Mouse (Mus musculus): ENCODE measurements around the gene Stk39. TPM values are rescaled to one million over a fixed set of nuclear protein-coding genes. Genes with fewer than 3 reads are reported as not detected.

Gene Stk39
- polyA plus RNA-seq, 2 experiments = 0.93 to 1.7 TPM

- H3K9ac ChIP-seq (replicated peaks) = no peak overlapping the region
- ATAC-seq (ENCODE audit: insufficient read depth) (no peak), DNase-seq (ENCODE audit: low read depth in 3 of 3, low spot score in 3 of 3) (no peak)
- no peaks in the 10 kb centered on the region for H3K9me3 ChIP-seq (ENCODE audit: control insufficient read depth, low read length)
- H3K27ac ChIP-seq = no peak overlapping the region
- 57% methylated on average over 5 of the region's 5 CpGs for WGBS (ENCODE audit: insufficient replicate concordance)
- no peak for TF ChIP-seq EP300 (IDR thresholded peaks at IDR 0.05; ENCODE audit: low read depth)
- TF ChIP-seq CTCF (IDR thresholded peaks at IDR 0.05; ENCODE audit: low read depth) = no peak
- peaks cover 2 to 21% of the 10 kb centered on the region in 2 experiments for H3K4me1 ChIP-seq (replicated peaks; ENCODE audit: control insufficient read depth in 2 of 2, insufficient read depth in 2 of 2, low read length in 1 of 2)
- no peaks in the 10 kb centered on the region for H3K36me3 ChIP-seq (replicated peaks; ENCODE audit: control insufficient read depth, insufficient read depth, low read depth)
- H3K4me2 ChIP-seq (ENCODE audit: low read depth) = no peak overlapping the region
- no peak overlapping the region for H3K4me3 ChIP-seq (ENCODE audit: insufficient read depth in 1 of 2, low read depth in 2 of 2, low read length in 2 of 2)
- H3K27me3 ChIP-seq (ENCODE audit: control insufficient read depth, insufficient read depth, low read length) = no peaks in the 10 kb centered on the region
Measured at GRCm38 (mm10) chr2:68426977-68427577, 45.0 kb downstream of the Stk39 start.

DNA sequence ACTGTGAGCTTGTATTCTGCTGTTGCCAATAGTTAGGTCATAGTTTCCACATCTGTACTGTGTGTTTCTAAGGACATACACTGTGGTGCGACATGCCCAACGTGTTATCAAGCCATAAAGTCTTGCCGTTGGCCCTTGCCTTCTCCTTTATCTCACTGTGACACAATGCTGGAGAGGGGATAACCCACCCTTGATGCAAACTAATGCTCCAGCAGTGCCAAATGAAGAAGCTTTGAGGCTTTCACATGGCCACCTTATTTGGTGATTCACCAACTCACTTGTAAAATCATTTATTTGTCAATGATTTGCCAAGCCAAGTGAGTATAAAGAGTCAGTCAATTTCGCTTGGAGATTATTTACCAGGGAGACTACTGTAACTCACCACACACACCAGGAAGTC lies 46.0 kb downstream of the Stk39 start:
- no peak for TF ChIP-seq CTCF (IDR thresholded peaks at IDR 0.05; ENCODE audit: low read depth)
- TF ChIP-seq EP300 (IDR thresholded peaks at IDR 0.05; ENCODE audit: low read depth) = peak; percentile 87
- Histone ChIP-seq H3K9me3 (ENCODE audit: control insufficient read depth, low read length) (no peaks in the 10 kb centered on the region), H3K4me1 (replicated peaks; ENCODE audit: control insufficient read depth in 2 of 2, insufficient read depth in 2 of 2, low read length in 1 of 2) (peaks cover 2 to 25% of the 10 kb centered on the region in 2 experiments), H3K4me2 (ENCODE audit: low read depth) (peak overlapping the region; percentile 33), H3K36me3 (replicated peaks; ENCODE audit: control insufficient read depth, insufficient read depth, low read depth) (no peaks in the 10 kb centered on the region), H3K4me3 (ENCODE audit: insufficient read depth in 1 of 2, low read depth in 2 of 2, low read length in 2 of 2) (no peak overlapping the region), H3K27ac (peak overlapping the region; percentile 43; the same call in 1 of the 2 replicates), H3K9ac (replicated peaks) (no peak overlapping the region), H3K27me3 (ENCODE audit: control insufficient read depth, insufficient read depth, low read length) (no peaks in the 10 kb centered on the region)
- ATAC-seq (ENCODE audit: insufficient read depth) = peak; percentile 99
- WGBS (ENCODE audit: insufficient replicate concordance) = 40% methylated on average over 4 of the region's 4 CpGs
- peak; percentile 60 to 70 (median 66) for DNase-seq (ENCODE audit: low read depth in 3 of 3, low spot score in 3 of 3)

- no peak for TF ChIP-seq EP300 (IDR thresholded peaks at IDR 0.05; ENCODE audit: low read depth)
- TF ChIP-seq CTCF (IDR thresholded peaks at IDR 0.05; ENCODE audit: low read depth) = no peak
- ATAC-seq (ENCODE audit: insufficient read depth) (no peak), DNase-seq (ENCODE audit: low read depth in 3 of 3, low spot score in 3 of 3) (no peak)
- Histone ChIP-seq H3K9me3 (ENCODE audit: control insufficient read depth, low read length) (no peaks in the 10 kb centered on the region), H3K4me1 (replicated peaks; ENCODE audit: control insufficient read depth in 2 of 2, insufficient read depth in 2 of 2, low read length in 1 of 2) (peaks cover 0 to 16% of the 10 kb centered on the region in 2 experiments), H3K27me3 (ENCODE audit: control insufficient read depth, insufficient read depth, low read length) (no peaks in the 10 kb centered on the region), H3K36me3 (replicated peaks; ENCODE audit: control insufficient read depth, insufficient read depth, low read depth) (no peaks in the 10 kb centered on the region), H3K27ac (no peak overlapping the region), H3K4me2 (ENCODE audit: low read depth) (no peak overlapping the region), H3K4me3 (ENCODE audit: insufficient read depth in 1 of 2, low read depth in 2 of 2, low read length in 2 of 2) (no peak overlapping the region), H3K9ac (replicated peaks) (no peak overlapping the region)
- WGBS (ENCODE audit: insufficient replicate concordance) = 22% methylated on average over 6 of the region's 6 CpGs
Measured at GRCm38 (mm10) chr2:68421002-68421401, 51.1 kb downstream of the Stk39 start.

- Histone ChIP-seq H3K4me2 (ENCODE audit: low read depth) (no peak overlapping the region), H3K9me3 (ENCODE audit: control insufficient read depth, low read length) (no peaks in the 10 kb centered on the region), H3K36me3 (replicated peaks; ENCODE audit: control insufficient read depth, insufficient read depth, low read depth) (no peaks in the 10 kb centered on the region), H3K27ac (no peak overlapping the region), H3K27me3 (ENCODE audit: control insufficient read depth, insufficient read depth, low read length) (no peaks in the 10 kb centered on the region), H3K4me1 (replicated peaks; ENCODE audit: control insufficient read depth in 2 of 2, insufficient read depth in 2 of 2, low read length in 1 of 2) (peaks cover 0 to 8% of the 10 kb centered on the region in 2 experiments; a peak in 3 of 4 replicates), H3K4me3 (ENCODE audit: insufficient read depth in 1 of 2, low read depth in 2 of 2, low read length in 2 of 2) (no peak overlapping the region), H3K9ac (replicated peaks) (no peak overlapping the region)
- WGBS (ENCODE audit: insufficient replicate concordance) = 67% methylated on average over 6 of the region's 6 CpGs
- no peak for TF ChIP-seq CTCF (IDR thresholded peaks at IDR 0.05; ENCODE audit: low read depth)
- no peak for TF ChIP-seq EP300 (IDR thresholded peaks at IDR 0.05; ENCODE audit: low read depth)
- DNase-seq (ENCODE audit: low read depth in 3 of 3, low spot score in 3 of 3) = no peak
- ATAC-seq (ENCODE audit: insufficient read depth) = no peak
Measured at GRCm38 (mm10) chr2:68420223-68420622, 51.8 kb downstream of the Stk39 start.

DNA sequence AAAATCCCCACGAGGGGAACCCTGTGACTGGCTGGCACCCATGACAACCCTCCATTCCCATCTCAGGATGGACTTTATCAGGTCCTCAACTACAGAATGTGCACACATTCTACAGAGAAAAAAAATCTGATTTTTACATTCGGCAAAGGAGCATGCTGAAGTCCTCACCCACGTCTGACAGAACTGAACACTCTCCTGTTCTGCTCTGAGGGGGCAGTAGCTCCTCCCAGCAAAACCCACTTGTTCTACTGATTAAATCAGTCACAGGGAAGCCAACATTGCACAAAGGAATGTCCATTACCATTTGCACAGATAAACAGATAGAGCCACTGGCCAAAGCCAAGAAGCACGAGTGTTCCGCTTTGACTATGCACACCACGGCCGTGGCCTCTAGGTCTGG lies 52.3 kb downstream of the Stk39 start:
- TF ChIP-seq CTCF (IDR thresholded peaks at IDR 0.05; ENCODE audit: low read depth) (no peak), EP300 (IDR thresholded peaks at IDR 0.05; ENCODE audit: low read depth) (no peak)
- whole genome bisulfite sequencing (ENCODE audit: insufficient replicate concordance) = 76% methylated on average over 7 of the region's 7 CpGs
- Histone ChIP-seq H3K27ac (no peak overlapping the region), H3K4me1 (replicated peaks; ENCODE audit: control insufficient read depth in 2 of 2, insufficient read depth in 2 of 2, low read length in 1 of 2) (peaks cover 0 to 6% of the 10 kb centered on the region in 2 experiments; a peak in 2 of 4 replicates), H3K4me2 (ENCODE audit: low read depth) (no peak overlapping the region), H3K4me3 (ENCODE audit: insufficient read depth in 1 of 2, low read depth in 2 of 2, low read length in 2 of 2) (no peak overlapping the region), H3K36me3 (replicated peaks; ENCODE audit: control insufficient read depth, insufficient read depth, low read depth) (no peaks in the 10 kb centered on the region), H3K9me3 (ENCODE audit: control insufficient read depth, low read length) (no peaks in the 10 kb centered on the region), H3K27me3 (ENCODE audit: control insufficient read depth, insufficient read depth, low read length) (no peaks in the 10 kb centered on the region), H3K9ac (replicated peaks) (no peak overlapping the region)
- ATAC-seq (ENCODE audit: insufficient read depth) (no peak), DNase-seq (ENCODE audit: low read depth in 3 of 3, low spot score in 3 of 3) (no peak)

All from liver, embryonic 14.5 days (tissue).